Mouse (Mus musculus): Measurements from ENCODE around the gene Trappc10.
A peak's percentile ranks its signal among the peaks of the same experiment; 100 is the strongest.

Trappc10 gene

DNA sequence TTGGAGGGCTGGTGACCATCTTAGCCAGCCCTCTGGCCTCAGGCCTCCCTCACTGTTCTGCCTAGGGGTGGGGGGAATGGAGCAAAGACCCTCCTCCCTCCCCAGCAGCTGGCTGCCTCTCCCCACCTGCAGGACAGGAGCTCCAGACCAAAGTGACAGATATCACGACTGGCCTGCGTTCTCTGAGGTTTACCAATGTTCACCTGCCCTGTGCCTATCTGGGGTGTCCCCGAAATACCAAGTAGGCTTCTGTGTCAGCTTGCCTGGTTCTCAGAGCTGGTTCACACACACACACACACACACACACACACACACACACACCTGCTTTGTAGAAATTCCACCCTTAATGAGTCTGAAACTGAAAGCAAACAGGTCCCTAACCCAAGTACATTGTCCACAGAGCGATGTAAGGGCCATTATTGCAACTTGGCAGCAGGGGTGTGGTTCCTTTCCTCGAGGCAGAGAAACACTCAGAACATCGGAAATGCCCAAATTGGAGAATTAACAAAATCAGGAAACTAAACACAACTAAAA is 13.8 kb upstream of the Trappc10 start:
- no peak for DNase-seq (ENCODE audit: low read depth, low spot score)

GRCm38 (mm10) chr10:78255646-78256059 is 11.2 kb upstream of the Trappc10 start:
- no peak for DNase-seq (ENCODE audit: low read depth, low spot score)

GRCm38 (mm10) chr10:78247206-78247605 is 2.8 kb upstream of the Trappc10 start:
- DNase-seq (ENCODE audit: low read depth, low spot score), result no peak

DNA sequence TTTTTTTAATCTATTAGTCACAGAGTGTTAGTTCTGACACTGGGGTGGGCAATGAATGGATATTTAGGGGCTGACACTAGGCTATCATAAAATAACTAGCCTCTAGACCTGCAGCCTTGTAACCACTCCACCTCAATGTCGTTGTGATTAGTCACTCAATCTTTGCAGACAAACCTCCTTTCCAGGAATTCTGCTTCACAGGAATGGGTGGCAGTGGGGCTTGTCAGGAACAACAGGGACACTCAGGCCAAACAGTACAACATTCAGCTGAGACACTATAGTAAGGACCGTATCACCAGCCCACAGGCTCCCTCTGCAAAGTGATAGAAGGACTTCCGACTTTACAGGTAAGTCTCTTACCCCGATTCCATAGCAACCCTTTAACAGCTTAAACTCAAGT is 2.3 kb upstream of the Trappc10 start:
- peak; percentile 34 for DNase-seq (ENCODE audit: low read depth, low spot score)

GRCm38 (mm10) chr10:78245225-78245547 is 745 bp upstream of the Trappc10 start:
- no peak for DNase-seq (ENCODE audit: low read depth, low spot score)

DNA sequence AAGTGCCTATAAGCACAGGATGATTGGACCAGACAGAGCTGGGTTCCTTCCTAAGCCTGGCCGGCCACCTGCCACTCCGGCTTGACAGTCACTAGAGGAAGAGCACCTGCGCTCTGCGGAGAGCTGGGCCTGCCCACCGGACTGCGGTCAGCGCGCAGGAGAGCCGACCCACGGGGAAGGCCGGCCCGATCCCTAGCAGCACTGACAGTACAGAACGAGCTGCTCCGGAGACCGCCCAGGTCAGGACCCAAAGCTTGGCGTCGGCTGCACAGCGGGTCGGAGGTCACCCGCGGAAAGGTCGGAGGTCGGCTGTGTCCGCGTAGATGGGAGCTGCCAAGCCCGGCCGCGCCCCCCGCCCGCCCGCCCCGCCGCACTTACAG is 393 bp downstream of the Trappc10 start:
- no peak for DNase-seq (ENCODE audit: low read depth, low spot score)

- no peak for DNase-seq (ENCODE audit: low read depth, low spot score)
Measured at GRCm38 (mm10) chr10:78238926-78239325, 5.5 kb downstream of the Trappc10 start.

GRCm38 (mm10) chr10:78238297-78238696 is 6.1 kb downstream of the Trappc10 start:
- no peak for DNase-seq (ENCODE audit: low read depth, low spot score)

- DNase-seq (ENCODE audit: low read depth, low spot score), result no peak
Measured at GRCm38 (mm10) chr10:78237809-78238208, 6.6 kb downstream of the Trappc10 start.

GRCm38 (mm10) chr10:78236885-78237629 is 7.4 kb downstream of the Trappc10 start:
- DNase-seq (ENCODE audit: low read depth, low spot score), result no peak

DNA sequence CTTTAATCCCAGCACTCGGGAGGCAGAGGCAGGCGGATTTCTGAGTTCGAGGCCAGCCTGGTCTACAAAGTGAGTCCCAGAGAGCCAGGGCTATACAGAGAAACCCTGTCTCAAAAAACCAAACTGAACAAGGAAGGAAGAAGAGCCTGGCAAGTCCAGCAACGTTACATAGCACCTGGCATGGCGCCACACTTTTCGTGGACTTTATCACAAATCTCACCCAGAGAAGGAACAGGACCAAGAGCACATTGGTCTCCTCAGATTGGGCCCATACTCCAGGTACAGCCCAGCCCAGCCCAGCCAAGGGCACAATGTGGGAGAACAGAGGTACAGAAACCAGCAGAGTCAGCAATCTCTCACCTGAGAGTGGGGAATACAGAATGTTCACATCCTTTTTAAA is 10.7 kb downstream of the Trappc10 start:
- no peak for DNase-seq (ENCODE audit: low read depth, low spot score)

GRCm38 (mm10) chr10:78233161-78233560 is 11.3 kb downstream of the Trappc10 start:
- DNase-seq (ENCODE audit: low read depth, low spot score), result no peak

DNA sequence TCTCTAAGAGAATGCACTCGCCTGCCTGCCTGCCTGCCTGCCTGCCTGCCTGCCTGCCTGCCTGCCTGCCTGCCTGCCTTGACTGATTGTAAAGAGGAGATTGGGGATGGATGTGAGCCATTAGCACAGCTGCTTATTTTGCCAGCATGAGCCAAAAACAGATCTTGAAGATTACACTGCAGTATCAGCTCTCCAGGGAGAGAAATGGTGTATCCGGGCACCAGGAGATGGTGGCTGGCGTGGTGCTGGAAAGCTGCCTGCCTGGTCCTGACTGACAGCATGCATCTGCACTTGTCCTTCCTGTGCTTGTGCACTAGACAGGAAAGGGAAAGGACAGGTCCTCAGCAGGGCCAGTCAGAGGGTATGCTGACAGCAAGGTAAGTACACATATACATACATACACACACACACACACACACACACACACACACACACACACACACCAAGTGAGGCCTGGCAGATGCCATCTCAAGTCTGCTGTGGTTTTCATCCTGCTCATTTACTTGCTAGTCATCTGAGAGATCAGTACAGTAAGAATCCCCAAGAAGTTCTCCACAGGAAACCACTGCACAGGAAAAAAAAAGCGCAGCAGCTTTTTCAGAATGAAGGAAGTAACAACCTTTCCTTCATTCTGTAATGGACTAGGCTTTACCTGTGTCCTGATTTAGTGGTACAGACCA is 12.0 kb downstream of the Trappc10 start:
- no peak for DNase-seq (ENCODE audit: low read depth, low spot score)

DNA sequence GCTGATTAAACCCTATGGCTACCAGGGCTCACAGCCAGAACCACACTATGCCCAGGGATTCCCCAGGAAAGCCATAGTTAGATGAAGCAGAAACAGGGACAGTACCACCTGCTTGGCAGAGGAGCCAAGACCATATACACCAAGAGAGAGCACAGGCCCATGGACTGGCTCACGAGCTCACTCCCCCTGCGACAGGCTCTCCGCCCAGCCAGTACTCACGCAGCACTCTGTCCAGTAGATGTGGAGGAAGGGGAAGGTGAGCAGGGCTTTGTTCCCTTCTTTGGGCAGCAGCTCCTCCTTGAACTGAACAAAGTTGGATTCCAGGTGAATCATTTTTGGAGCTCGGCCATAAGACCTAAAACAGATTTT is 15.9 kb downstream of the Trappc10 start:
- no peak for DNase-seq (ENCODE audit: low read depth, low spot score)

GRCm38 (mm10) chr10:78227875-78228559 is 16.4 kb downstream of the Trappc10 start:
- DNase-seq (ENCODE audit: low read depth, low spot score), result no peak

- DNase-seq (ENCODE audit: low read depth, low spot score), result no peak
Measured at GRCm38 (mm10) chr10:78224136-78224535, 20.3 kb downstream of the Trappc10 start.

GRCm38 (mm10) chr10:78222908-78223307 is 21.5 kb downstream of the Trappc10 start:
- no peak for DNase-seq (ENCODE audit: low read depth, low spot score)

- no peak for DNase-seq (ENCODE audit: low read depth, low spot score)
Measured at GRCm38 (mm10) chr10:78221315-78221714, 23.1 kb downstream of the Trappc10 start.

- DNase-seq (ENCODE audit: low read depth, low spot score), result no peak
Measured at GRCm38 (mm10) chr10:78219528-78219927, 24.9 kb downstream of the Trappc10 start.

DNA sequence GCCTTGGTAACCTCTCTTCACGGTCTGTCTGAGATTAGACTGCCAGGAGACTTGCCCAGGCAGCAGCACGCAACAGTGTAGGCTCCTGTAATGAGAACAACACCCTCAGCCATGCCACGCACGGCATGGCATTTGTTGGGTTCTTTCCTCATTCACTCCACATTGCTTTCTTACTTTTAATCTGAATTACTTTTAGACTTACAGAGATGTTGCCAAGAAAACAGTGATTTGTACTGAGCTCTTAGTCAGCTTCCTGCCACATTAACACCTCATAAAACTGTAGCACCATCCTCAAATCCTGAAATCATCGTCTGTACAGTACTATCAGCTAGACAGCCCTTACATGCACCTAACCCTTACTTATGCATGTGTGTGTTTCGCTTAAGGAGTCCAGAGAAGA is 25.9 kb downstream of the Trappc10 start:
- DNase-seq (ENCODE audit: low read depth, low spot score), result no peak

DNA sequence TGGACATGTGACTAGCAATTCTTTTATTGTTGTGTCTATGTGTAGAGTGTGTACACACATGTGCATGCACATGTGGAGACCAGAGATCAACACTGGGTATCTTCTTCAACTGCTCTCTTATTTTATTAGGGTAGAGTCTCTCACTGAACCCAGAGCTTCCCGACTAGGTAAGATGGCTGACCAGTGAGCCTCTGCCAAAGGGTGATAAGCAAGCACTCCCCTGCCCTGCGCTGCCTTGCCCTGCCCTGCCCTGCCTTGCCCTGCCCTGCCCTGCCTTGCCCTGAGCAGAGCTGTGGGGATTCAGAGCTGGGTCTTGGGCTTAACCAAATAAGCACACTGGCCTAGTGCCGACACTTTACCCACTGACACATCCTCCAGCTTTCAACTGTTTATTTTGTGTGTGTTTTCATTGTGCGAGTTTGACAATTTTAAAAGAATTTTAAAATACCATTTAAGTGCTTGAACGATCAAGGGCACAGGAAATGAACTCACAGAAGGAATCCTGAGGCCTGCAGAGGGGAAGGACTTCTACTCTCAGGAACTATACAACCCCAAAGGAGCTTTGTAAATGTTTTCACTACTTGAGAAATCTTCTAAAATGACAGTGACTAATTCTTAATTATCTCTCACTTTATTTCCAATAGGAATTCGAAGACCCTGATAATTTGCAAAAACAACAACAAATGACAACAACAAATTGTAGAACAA is 27.9 kb downstream of the Trappc10 start:
- DNase-seq (ENCODE audit: low read depth, low spot score), result peak; percentile 66

GRCm38 (mm10) chr10:78214371-78214770 is 30.1 kb downstream of the Trappc10 start:
- no peak for DNase-seq (ENCODE audit: low read depth, low spot score)
